In genomic region chr3:47450026-47450425, GRCm38 (mm10) we compare ENCODE assay signal across 15 mouse cellular contexts.
"Had no signal": no experiment of that assay in that cellular context is flagged by ENCODE, and none has a peak within 500 bp of the region (broad histone marks: within the 10 kb centered on the region; RNA-seq: fewer than 3 reads in every experiment).

No protein-coding gene starts in this region.

- H3K9ac ChIP-seq: lung, embryonic 15.5 days; midbrain, embryonic 13.5 days; midbrain, embryonic 15.5 days; neural tube, embryonic 12.5 days; stomach, embryonic 15.5 days had no signal

- H3K4me1 ChIP-seq: lung, embryonic 15.5 days; megakaryocyte, embryonic 14.5 days; midbrain, embryonic 13.5 days; midbrain, embryonic 15.5 days; neural tube, embryonic 12.5 days; stomach, embryonic 15.5 days had no signal

- H3K9me3 ChIP-seq: lung, embryonic 15.5 days; megakaryocyte, embryonic 14.5 days; midbrain, embryonic 13.5 days; midbrain, embryonic 15.5 days; neural tube, embryonic 12.5 days; stomach, embryonic 15.5 days had no signal

- H3K4me3 ChIP-seq: lung, embryonic 15.5 days; megakaryocyte, embryonic 14.5 days; midbrain, embryonic 13.5 days; midbrain, embryonic 15.5 days; neural tube, embryonic 12.5 days; stomach, embryonic 15.5 days had no signal

- H3K36me3 ChIP-seq: lung, embryonic 15.5 days; midbrain, embryonic 13.5 days; midbrain, embryonic 15.5 days; neural tube, embryonic 12.5 days; stomach, embryonic 15.5 days had no signal

- DNase-seq: lung, adult 2 months; lung, postnatal 14 days; lung, postnatal 36 days; right cerebral cortex, postnatal 14 days; thymus, adult 2 months; thymus, postnatal 25 days; thymus, postnatal 4 days had no signal

- H3K27ac ChIP-seq: lung, embryonic 15.5 days; macrophage; midbrain, embryonic 13.5 days; midbrain, embryonic 15.5 days; neural tube, embryonic 12.5 days; stomach, embryonic 15.5 days; stomach, postnatal 0 days had no signal
